Mouse (Mus musculus) intestine, postnatal 0 days (tissue): Measurements from ENCODE around the gene Mycbp2. TPM values are rescaled to one million over a fixed set of nuclear protein-coding genes. Genes with fewer than 3 reads are reported as not detected.
A peak's percentile ranks its signal among the peaks of the same experiment; 100 is the strongest.

ENCODE experiments used
- ATAC-seq: fragments of 200-750 bp; cut with Nextera tagmentation; 2 replicates; pipeline ENCODE4 v1.8.0; 2017; ENCODE audit warnings: mild to moderate bottlenecking, moderate TSS enrichment, moderate library complexity
- H3K27ac ChIP-seq: fragments of 300-500 bp; sonication (generic); 2 replicates; pipeline ENCODE4 v1.5.1; 2014; ENCODE audit warnings: mild to moderate bottlenecking, low read depth, low read length, moderate library complexity
- H3K27me3 ChIP-seq: fragments of 300-500 bp; sonication (generic); replicated peaks from 2 replicates; pipeline ENCODE4 v1.6.1; 2014; ENCODE audit warnings: low read length, mixed read lengths; ENCODE audit not compliant: control insufficient read depth, insufficient read depth
- H3K36me3 ChIP-seq: fragments of 300-500 bp; sonication (generic); 2 replicates; pipeline ENCODE4 v1.6.1; 2014; ENCODE audit warnings: mild to moderate bottlenecking, moderate library complexity; ENCODE audit not compliant: control insufficient read depth, insufficient read depth
- H3K4me1 ChIP-seq: fragments of 300-500 bp; sonication (generic); replicated peaks from 2 replicates; pipeline ENCODE4 v1.6.1; 2014; ENCODE audit warnings: antibody characterized with exemption, low read length, mixed read lengths; ENCODE audit not compliant: control insufficient read depth, insufficient read depth
- H3K4me2 ChIP-seq: fragments of 300-500 bp; sonication (generic); replicated peaks from 2 replicates; pipeline ENCODE4 v1.6.1; 2014; ENCODE audit warnings: low read depth, mild to moderate bottlenecking, moderate library complexity
- H3K4me3 ChIP-seq: fragments of 300-500 bp; sonication (generic); 2 replicates; pipeline ENCODE4 v1.5.1; 2014; ENCODE audit warnings: low read depth, low read length
- H3K9ac ChIP-seq: fragments of 300-500 bp; sonication (generic); 2 replicates; pipeline ENCODE4 v1.6.1; 2014; ENCODE audit warnings: mild to moderate bottlenecking, low read depth, low read length
- H3K9me3 ChIP-seq: fragments of 300-500 bp; sonication (generic); 2 replicates; pipeline ENCODE4 v1.6.1; 2016; ENCODE audit warnings: mixed run types; ENCODE audit not compliant: control insufficient read depth
- CTCF ChIP-seq: sonication (generic); IDR thresholded peaks from 2 replicates; pipeline ENCODE4 v1.5.1; 2016; ENCODE audit warnings: low read depth, mild to moderate bottlenecking, control low read depth, antibody characterized with exemption, moderate library complexity
- WGBS: fragments of 180-500 bp; shearing (Covaris S2); extraction: QIAGEN DNeasy Blood & Tissue Kit; methylation state at CpG from one replicate; pipeline ENCODE4 v1.1.7; 2014; 5-methylcytosine and 5-hydroxymethylcytosine counted together
- polyA plus RNA-seq: library from polyadenylated mRNA; unstranded; fragments of >200 nt; fragmentation: Nextera tagmentation; extraction: Ambion mirVana; gene quantifications from 2 replicates; pipeline ENCODE4 v1.2.1, GENCODE M21; 2015

The Mycbp2 gene
- polyA plus RNA-seq, 1 experiment from 2014 or later, result 12.4 TPM

- peaks cover 4% of the 10 kb centered on the region; the same call in 1 of the 2 replicates for H3K4me1 ChIP-seq
- no peak for ATAC-seq
- H3K36me3 ChIP-seq, result peaks cover 10% of the 10 kb centered on the region; the same call in 1 of the 2 replicates
- no peak overlapping the region for H3K27ac ChIP-seq
- no peak overlapping the region for H3K9ac ChIP-seq
- WGBS, result 93% methylated on average over 8 of the region's 8 CpGs
- no peak overlapping the region for H3K4me2 ChIP-seq
- no peaks in the 10 kb centered on the region for H3K27me3 ChIP-seq
- no peak for TF ChIP-seq CTCF
- H3K9me3 ChIP-seq, result no peaks in the 10 kb centered on the region
- H3K4me3 ChIP-seq, result no peak overlapping the region
Measured at GRCm38 (mm10) chr14:103095826-103096225, 250.8 kb downstream of the Mycbp2 start.

- H3K27ac ChIP-seq, result no peak overlapping the region
- no peak for ATAC-seq
- peaks cover 4% of the 10 kb centered on the region; the same call in 1 of the 2 replicates for H3K4me1 ChIP-seq
- no peak overlapping the region for H3K4me3 ChIP-seq
- no peak for TF ChIP-seq CTCF
- H3K4me2 ChIP-seq, result no peak overlapping the region
- no peaks in the 10 kb centered on the region for H3K9me3 ChIP-seq
- H3K27me3 ChIP-seq, result no peaks in the 10 kb centered on the region
- no peak overlapping the region for H3K9ac ChIP-seq
- WGBS, result 88% methylated on average over 8 of the region's 8 CpGs
- H3K36me3 ChIP-seq, result peaks cover 13% of the 10 kb centered on the region; the same call in 1 of the 2 replicates
Measured at GRCm38 (mm10) chr14:103095036-103095435, 251.6 kb downstream of the Mycbp2 start.

- ATAC-seq, result peak; percentile 21; the same call in 1 of the 2 replicates
- H3K9ac ChIP-seq, result no peak overlapping the region
- H3K4me3 ChIP-seq, result no peak overlapping the region
- peak overlapping the region; percentile 22; the same call in 1 of the 2 replicates for H3K4me2 ChIP-seq
- H3K36me3 ChIP-seq, result peaks cover 17% of the 10 kb centered on the region
- H3K27ac ChIP-seq, result no peak overlapping the region
- H3K27me3 ChIP-seq, result no peaks in the 10 kb centered on the region
- TF ChIP-seq CTCF, result no peak
- WGBS, result 29% methylated on average over 4 of the region's 4 CpGs
- peaks cover 4% of the 10 kb centered on the region; the same call in 1 of the 2 replicates for H3K4me1 ChIP-seq
- no peaks in the 10 kb centered on the region for H3K9me3 ChIP-seq
Measured at GRCm38 (mm10) chr14:103093670-103094069, 252.9 kb downstream of the Mycbp2 start.

- no peak for ATAC-seq
- Histone ChIP-seq H3K27ac (no peak overlapping the region), H3K9ac (no peak overlapping the region), H3K4me2 (peak overlapping the region; percentile 22; the same call in 1 of the 2 replicates), H3K27me3 (no peaks in the 10 kb centered on the region), H3K36me3 (peaks cover 22% of the 10 kb centered on the region), H3K4me1 (peaks cover 4% of the 10 kb centered on the region; the same call in 1 of the 2 replicates), H3K4me3 (no peak overlapping the region), H3K9me3 (no peaks in the 10 kb centered on the region)
- WGBS, result 57% methylated on average over 3 of the region's 3 CpGs
- no peak for TF ChIP-seq CTCF
Measured at GRCm38 (mm10) chr14:103093236-103093635, 253.4 kb downstream of the Mycbp2 start.

- ATAC-seq, result no peak
- Histone ChIP-seq H3K9ac (no peak overlapping the region), H3K27ac (no peak overlapping the region), H3K27me3 (no peaks in the 10 kb centered on the region), H3K4me3 (no peak overlapping the region), H3K4me1 (no peaks in the 10 kb centered on the region; the same call in 1 of the 2 replicates), H3K4me2 (no peak overlapping the region), H3K36me3 (peaks cover 32% of the 10 kb centered on the region), H3K9me3 (no peaks in the 10 kb centered on the region)
- TF ChIP-seq CTCF, result peak; percentile 84
- 63% methylated on average over 6 of the region's 6 CpGs for WGBS
Measured at GRCm38 (mm10) chr14:103088624-103089023, 258.0 kb downstream of the Mycbp2 start.

GRCm38 (mm10) chr14:103087846-103088245, 258.8 kb downstream of the Mycbp2 start:
- no peak for TF ChIP-seq CTCF
- Histone ChIP-seq H3K27ac (no peak overlapping the region), H3K9ac (no peak overlapping the region), H3K36me3 (peaks cover 37% of the 10 kb centered on the region), H3K4me1 (no peaks in the 10 kb centered on the region), H3K4me3 (no peak overlapping the region), H3K4me2 (no peak overlapping the region), H3K27me3 (no peaks in the 10 kb centered on the region), H3K9me3 (no peaks in the 10 kb centered on the region)
- ATAC-seq, result peak; percentile 72
- 53% methylated on average over 5 of the region's 5 CpGs for WGBS
